Mouse (Mus musculus): ENCODE measurements around the gene Tdrd6. TPM values are rescaled to one million over a fixed set of nuclear protein-coding genes. Genes with fewer than 3 reads are reported as not detected.

Tdrd6 gene
- total RNA-seq, 1 experiment from 2014 or later, result not detected

Other genes starting within 250 kb of the Tdrd6 start
- gene Mep1a, start 127.5 kb downstream of the Tdrd6 start, total RNA-seq (2017), result 0.12 TPM in 1 of 2 replicates, not detected in the other
- 2.5 and 5.5 TPM in 2 replicates for gene Ankrd66, start 86.7 kb downstream of the Tdrd6 start, total RNA-seq (2017)
- 658 and 695 TPM in 2 replicates for gene Pla2g7, start 62.2 kb downstream of the Tdrd6 start, total RNA-seq (2017)
- 7.9 and 9.6 TPM in 2 replicates for gene Slc25a27, start 36.9 kb upstream of the Tdrd6 start, total RNA-seq (2017)
- gene Cyp39a1, start 37.1 kb upstream of the Tdrd6 start, total RNA-seq (2017), result 4.7 and 8.6 TPM in 2 replicates
- not detected in 2 replicates for gene Rcan2, start 171.1 kb upstream of the Tdrd6 start, total RNA-seq (2017)